Mouse (Mus musculus) heart, embryonic 11.5 days (tissue): ENCODE measurements around the gene Vmn1r75. TPM values are rescaled to one million over a fixed set of nuclear protein-coding genes. Genes with fewer than 3 reads are reported as not detected.

Source experiments
- ATAC-seq: fragments of 200-750 bp; cut with Nextera tagmentation; replicated peaks from 2 replicates; pipeline ENCODE4 v1.8.0; 2017; ENCODE audit warnings: moderate library complexity; ENCODE audit not compliant: insufficient number of reproducible peaks, low FRiP score, low TSS enrichment
- H3K27ac ChIP-seq: fragments of 300-500 bp; sonication (generic); 2 replicates; pipeline ENCODE4 v1.5.1; 2014; ENCODE audit warnings: mild to moderate bottlenecking, low read depth, low read length
- H3K27me3 ChIP-seq: fragments of 300-500 bp; sonication (generic); 2 replicates; pipeline ENCODE4 v1.6.1; 2014; ENCODE audit warnings: mild to moderate bottlenecking, low read length, mixed read lengths; ENCODE audit not compliant: control insufficient read depth, insufficient read depth
- H3K36me3 ChIP-seq: fragments of 300-500 bp; sonication (generic); 2 replicates; pipeline ENCODE4 v1.6.1; 2014; ENCODE audit warnings: mild to moderate bottlenecking, low read length, moderate library complexity, mixed read lengths; ENCODE audit not compliant: control insufficient read depth, insufficient read depth
- H3K4me1 ChIP-seq: fragments of 300-500 bp; sonication (generic); 2 replicates; pipeline ENCODE4 v1.6.1; 2014; ENCODE audit warnings: low read length; ENCODE audit not compliant: control insufficient read depth, insufficient read depth
- H3K4me2 ChIP-seq: fragments of 300-500 bp; sonication (generic); 2 replicates; pipeline ENCODE4 v1.6.1; 2014; ENCODE audit warnings: mild to moderate bottlenecking, moderate library complexity
- H3K4me3 ChIP-seq: fragments of 300-500 bp; sonication (generic); 2 replicates; pipeline ENCODE4 v1.5.1; 2014; ENCODE audit warnings: low read depth, low read length
- H3K9ac ChIP-seq: fragments of 300-500 bp; sonication (generic); 2 replicates; pipeline ENCODE4 v1.6.1; 2014; ENCODE audit warnings: mild to moderate bottlenecking, low read depth, low read length, moderate library complexity
- H3K9me3 ChIP-seq: fragments of 300-500 bp; sonication (generic); replicated peaks from 2 replicates; pipeline ENCODE4 v1.6.1; 2016; ENCODE audit warnings: low read length; ENCODE audit not compliant: control insufficient read depth
- WGBS: fragments of 180-500 bp; shearing (Covaris S2); extraction: QIAGEN DNeasy Blood & Tissue Kit; methylation state at CpG from one replicate; pipeline ENCODE4 v1.1.7; 2014; ENCODE audit not compliant: insufficient replicate concordance; 5-methylcytosine and 5-hydroxymethylcytosine counted together
- polyA plus RNA-seq: library from polyadenylated mRNA; unstranded; fragments of >200 nt; fragmentation: Nextera tagmentation; extraction: Ambion mirVana; gene quantifications from 2 replicates; pipeline ENCODE4 v1.2.1, GENCODE M21; 2014

Gene Vmn1r75
- polyA plus RNA-seq = not detected in 2 replicates

- no peaks in the 10 kb centered on the region for H3K4me1 ChIP-seq
- no peaks in the 10 kb centered on the region for H3K9me3 ChIP-seq
- no peak within 1 kb of the TSS for H3K4me3 ChIP-seq
- H3K27me3 ChIP-seq = no peaks in the 10 kb centered on the region
- H3K4me2 ChIP-seq = no peak within 1 kb of the TSS
- no peak for ATAC-seq
- H3K36me3 ChIP-seq = no peaks in the 10 kb centered on the region
- no peak within 1 kb of the TSS for H3K27ac ChIP-seq
- H3K9ac ChIP-seq = no peak within 1 kb of the TSS
Observed at GRCm38 (mm10) chr7:11874330-11874729, at the start of gene Vmn1r75. TSS of gene Vmn1r75 (plus strand) at chr7:11874630.

- Histone ChIP-seq H3K4me2 (no peak within 1 kb of the TSS), H3K27ac (no peak within 1 kb of the TSS), H3K9ac (no peak within 1 kb of the TSS), H3K36me3 (no peaks in the 10 kb centered on the region), H3K4me3 (no peak within 1 kb of the TSS), H3K4me1 (no peaks in the 10 kb centered on the region), H3K9me3 (no peaks in the 10 kb centered on the region), H3K27me3 (no peaks in the 10 kb centered on the region)
- ATAC-seq = no peak
- WGBS = 71% methylated on average over 2 of the region's 2 CpGs
Observed at GRCm38 (mm10) chr7:11833680-11834079, 40.8 kb upstream of the Vmn1r75 start, which contains the start of gene Vmn1r74. TSS of gene Vmn1r74 (plus strand) at chr7:11833980.

Other genes starting within 250 kb of the Vmn1r75 start
- not detected in 2 replicates for gene Vmn1r72, start 194.5 kb upstream of the Vmn1r75 start, polyA plus RNA-seq
- not detected in 2 replicates for gene Vmn1r73, start 144.4 kb upstream of the Vmn1r75 start, polyA plus RNA-seq
- not detected in 2 replicates for gene Vmn1r74, start 40.6 kb upstream of the Vmn1r75 start, polyA plus RNA-seq
- not detected in 2 replicates for gene Vmn1r76, start 63.6 kb downstream of the Vmn1r75 start, polyA plus RNA-seq
- not detected in 2 replicates for gene Vmn1r77, start 162.1 kb downstream of the Vmn1r75 start, polyA plus RNA-seq